Mouse (Mus musculus): Measurements from ENCODE around the gene St7l. TPM values are rescaled to one million over a fixed set of nuclear protein-coding genes. Genes with fewer than 3 reads are reported as not detected.

St7l gene
- polyA plus RNA-seq, 1 experiment from 2014 or later: 20.8 TPM

- Histone ChIP-seq H3K9ac (ENCODE audit: low read length) (no peak overlapping the region), H3K36me3 (ENCODE audit: control insufficient read depth, insufficient read depth, low read length) (peaks cover 10% of the 10 kb centered on the region; the same call in 1 of the 2 replicates), H3K27me3 (ENCODE audit: control insufficient read depth, insufficient read depth, low read length) (no peaks in the 10 kb centered on the region), H3K4me1 (replicated peaks; ENCODE audit: control insufficient read depth, insufficient read depth) (no peaks in the 10 kb centered on the region), H3K4me2 (replicated peaks; ENCODE audit: low read depth) (no peak overlapping the region), H3K4me3 (ENCODE audit: low read depth, low read length) (no peak overlapping the region), H3K9me3 (ENCODE audit: control insufficient read depth, low read length) (no peaks in the 10 kb centered on the region), H3K27ac (replicated peaks) (no peak overlapping the region)
- 87% methylated on average over 23 of the region's 23 CpGs for WGBS
- DNase-seq (ENCODE audit: low spot score) (no peak), ATAC-seq (ENCODE audit: low FRiP score, low TSS enrichment) (no peak)
- TF ChIP-seq EP300 (optimal IDR thresholded peaks at IDR 0.05): no peak
- TF ChIP-seq CTCF (IDR thresholded peaks at IDR 0.05; ENCODE audit: low read depth): no peak
These were observed 89.3 kb downstream of the St7l start for GRCm38 (mm10) chr3:104952891-104953670.

GRCm38 (mm10) chr3:104954137-104954536 is 90.3 kb downstream of the St7l start:
- no peaks in the 10 kb centered on the region for H3K27me3 ChIP-seq (ENCODE audit: control insufficient read depth, insufficient read depth, low read length)
- no peak overlapping the region for H3K27ac ChIP-seq (replicated peaks)
- no peak overlapping the region for H3K9ac ChIP-seq (ENCODE audit: low read length)
- 86% methylated on average over 3 of the region's 3 CpGs for WGBS
- DNase-seq (ENCODE audit: low spot score) (no peak), ATAC-seq (ENCODE audit: low FRiP score, low TSS enrichment) (no peak)
- H3K4me3 ChIP-seq (ENCODE audit: low read depth, low read length): no peak overlapping the region
- no peak overlapping the region for H3K4me2 ChIP-seq (replicated peaks; ENCODE audit: low read depth)
- no peaks in the 10 kb centered on the region for H3K9me3 ChIP-seq (ENCODE audit: control insufficient read depth, low read length)
- no peaks in the 10 kb centered on the region for H3K4me1 ChIP-seq (replicated peaks; ENCODE audit: control insufficient read depth, insufficient read depth)
- TF ChIP-seq CTCF (IDR thresholded peaks at IDR 0.05; ENCODE audit: low read depth): no peak
- no peak for TF ChIP-seq EP300 (optimal IDR thresholded peaks at IDR 0.05)
- peaks cover 10% of the 10 kb centered on the region; the same call in 1 of the 2 replicates for H3K36me3 ChIP-seq (ENCODE audit: control insufficient read depth, insufficient read depth, low read length)

- WGBS: 96% methylated on average over 14 of the region's 15 CpGs
- ATAC-seq (ENCODE audit: low FRiP score, low TSS enrichment): no peak
- Histone ChIP-seq H3K4me3 (ENCODE audit: low read depth, low read length) (no peak overlapping the region), H3K4me2 (replicated peaks; ENCODE audit: low read depth) (no peak overlapping the region), H3K4me1 (replicated peaks; ENCODE audit: control insufficient read depth, insufficient read depth) (no peaks in the 10 kb centered on the region), H3K9me3 (ENCODE audit: control insufficient read depth, low read length) (no peaks in the 10 kb centered on the region), H3K27me3 (ENCODE audit: control insufficient read depth, insufficient read depth, low read length) (no peaks in the 10 kb centered on the region), H3K27ac (replicated peaks) (no peak overlapping the region), H3K9ac (ENCODE audit: low read length) (no peak overlapping the region), H3K36me3 (ENCODE audit: control insufficient read depth, insufficient read depth, low read length) (peaks cover 9% of the 10 kb centered on the region; the same call in 1 of the 2 replicates)
- DNase-seq (ENCODE audit: low spot score): no peak
- no peak for TF ChIP-seq EP300 (optimal IDR thresholded peaks at IDR 0.05)
- no peak for TF ChIP-seq CTCF (IDR thresholded peaks at IDR 0.05; ENCODE audit: low read depth)
These were observed 90.7 kb downstream of the St7l start for GRCm38 (mm10) chr3:104954551-104954950.

- no peak for DNase-seq (ENCODE audit: low spot score)
These were observed 92.4 kb downstream of the St7l start for GRCm38 (mm10) chr3:104956131-104956581.

GRCm38 (mm10) chr3:104960026-104961000 is 96.5 kb downstream of the St7l start:
- peaks cover 2% of the 10 kb centered on the region; the same call in 1 of the 2 replicates for H3K4me1 ChIP-seq (replicated peaks; ENCODE audit: control insufficient read depth, insufficient read depth)

More at GRCm38 (mm10) chr3:104956131-104956581, 92.4 kb downstream of the St7l start:
- H3K4me1 ChIP-seq (replicated peaks; ENCODE audit: control insufficient read depth, insufficient read depth): no peaks in the 10 kb centered on the region
- no peak overlapping the region for H3K9ac ChIP-seq (ENCODE audit: low read length)
- no peaks in the 10 kb centered on the region for H3K27me3 ChIP-seq (ENCODE audit: control insufficient read depth, insufficient read depth, low read length)
- H3K27ac ChIP-seq (replicated peaks): peak overlapping the region; percentile 46; the same call in 1 of the 2 replicates
- H3K9me3 ChIP-seq (ENCODE audit: control insufficient read depth, low read length): no peaks in the 10 kb centered on the region
- TF ChIP-seq CTCF (IDR thresholded peaks at IDR 0.05; ENCODE audit: low read depth): no peak
- no peak for TF ChIP-seq EP300 (optimal IDR thresholded peaks at IDR 0.05)
- H3K4me2 ChIP-seq (replicated peaks; ENCODE audit: low read depth): no peak overlapping the region
- no peaks in the 10 kb centered on the region for H3K36me3 ChIP-seq (ENCODE audit: control insufficient read depth, insufficient read depth, low read length)
- no peak overlapping the region for H3K4me3 ChIP-seq (ENCODE audit: low read depth, low read length)
- 59% methylated on average over 6 of the region's 6 CpGs for WGBS
- peak; percentile 54; the same call in 1 of the 2 replicates for ATAC-seq (ENCODE audit: low FRiP score, low TSS enrichment)

More at GRCm38 (mm10) chr3:104960026-104961000, 96.5 kb downstream of the St7l start:
- no peak for ATAC-seq (ENCODE audit: low FRiP score, low TSS enrichment)
- peak; percentile 14 for DNase-seq (ENCODE audit: low spot score)
- WGBS: 31% methylated on average over 19 of the region's 19 CpGs
- Histone ChIP-seq H3K9me3 (ENCODE audit: control insufficient read depth, low read length) (no peaks in the 10 kb centered on the region), H3K27ac (replicated peaks) (no peak overlapping the region), H3K4me2 (replicated peaks; ENCODE audit: low read depth) (peak overlapping the region; percentile 85), H3K4me3 (ENCODE audit: low read depth, low read length) (peak overlapping the region; percentile 16; the same call in 1 of the 2 replicates), H3K27me3 (ENCODE audit: control insufficient read depth, insufficient read depth, low read length) (no peaks in the 10 kb centered on the region), H3K36me3 (ENCODE audit: control insufficient read depth, insufficient read depth, low read length) (no peaks in the 10 kb centered on the region), H3K9ac (ENCODE audit: low read length) (0 out of 2 replicates have a peak overlapping the region, but pooled peaks have one; percentile 59)
- TF ChIP-seq CTCF (IDR thresholded peaks at IDR 0.05; ENCODE audit: low read depth): no peak
- no peak for TF ChIP-seq EP300 (optimal IDR thresholded peaks at IDR 0.05)

Data from stomach, postnatal 0 days (tissue).